Mouse (Mus musculus) hindbrain, embryonic 11.5 days (tissue): Measurements from ENCODE around the gene Rassf1. TPM values are rescaled to one million over a fixed set of nuclear protein-coding genes. Genes with fewer than 3 reads are reported as not detected.

Experiments
- ATAC-seq: fragments of 200-750 bp; cut with Nextera tagmentation; 2 replicates; pipeline ENCODE4 v1.8.0; 2017; ENCODE audit warnings: mild to moderate bottlenecking, moderate TSS enrichment, moderate library complexity; ENCODE audit not compliant: low FRiP score
- DNase-seq: peaks from one replicate; pipeline ENCODE4 v3.0.0-alpha.2; 2015; ENCODE audit warnings: low spot score
- H3K27ac ChIP-seq: fragments of 300-500 bp; sonication (generic); 2 replicates; pipeline ENCODE4 v1.5.1; 2014; ENCODE audit warnings: mild to moderate bottlenecking, low read depth, low read length
- H3K27me3 ChIP-seq: fragments of 300-500 bp; sonication (generic); 2 replicates; pipeline ENCODE4 v1.6.1; 2014; ENCODE audit warnings: mild to moderate bottlenecking, low read length, moderate library complexity, mixed read lengths; ENCODE audit not compliant: control insufficient read depth, insufficient read depth
- H3K36me3 ChIP-seq: fragments of 300-500 bp; sonication (generic); 2 replicates; pipeline ENCODE4 v1.6.1; 2014; ENCODE audit warnings: mild to moderate bottlenecking, low read length, moderate library complexity, mixed read lengths; ENCODE audit not compliant: control insufficient read depth, insufficient read depth
- H3K4me1 ChIP-seq: fragments of 300-500 bp; sonication (generic); replicated peaks from 2 replicates; pipeline ENCODE4 v1.6.1; 2014; ENCODE audit warnings: low read length, mixed read lengths; ENCODE audit not compliant: control insufficient read depth, insufficient read depth
- H3K4me2 ChIP-seq: fragments of 300-500 bp; sonication (generic); replicated peaks from 2 replicates; pipeline ENCODE4 v1.6.1; 2014; ENCODE audit warnings: mild to moderate bottlenecking, low read depth, low read length
- H3K4me3 ChIP-seq: fragments of 300-500 bp; sonication (generic); 2 replicates; pipeline ENCODE4 v1.5.1; 2014; ENCODE audit warnings: low read depth, low read length
- H3K9ac ChIP-seq: fragments of 300-500 bp; sonication (generic); 2 replicates; pipeline ENCODE4 v1.6.1; 2014; ENCODE audit warnings: low read depth, low read length
- H3K9me3 ChIP-seq: fragments of 300-500 bp; sonication (generic); 2 replicates; pipeline ENCODE4 v1.6.1; 2016; ENCODE audit warnings: low read length; ENCODE audit not compliant: control insufficient read depth
- WGBS: fragments of 180-500 bp; shearing (Covaris S2); extraction: QIAGEN DNeasy Blood & Tissue Kit; methylation state at CpG from one replicate; pipeline ENCODE4 v1.1.7; 2014; 5-methylcytosine and 5-hydroxymethylcytosine counted together
- polyA plus RNA-seq: library from polyadenylated mRNA; unstranded; fragments of >200 nt; fragmentation: Nextera tagmentation; extraction: Ambion mirVana; gene quantifications from 2 replicates; pipeline ENCODE4 v1.2.1, GENCODE M21; 2014

Gene Rassf1
- 39.7 and 41.2 TPM in 2 replicates for polyA plus RNA-seq

- peaks cover 22% of the 10 kb centered on the region; the same call in 1 of the 2 replicates for H3K4me1 ChIP-seq
- WGBS: under 1% methylated on average over 63 of the region's 63 CpGs
- H3K27me3 ChIP-seq: peaks cover 35% of the 10 kb centered on the region
- DNase-seq (peak; percentile 70), ATAC-seq (no peak)
- no peaks in the 10 kb centered on the region for H3K9me3 ChIP-seq
- H3K4me2 ChIP-seq: peak within 1 kb of the TSS; percentile 67
- H3K9ac ChIP-seq: peak within 1 kb of the TSS; percentile 55
- no peaks in the 10 kb centered on the region for H3K36me3 ChIP-seq
- no peak within 1 kb of the TSS for H3K27ac ChIP-seq
- H3K4me3 ChIP-seq: peak within 1 kb of the TSS; percentile 36
These were observed at the start of gene Rassf1 for GRCm38 (mm10) chr9:107551117-107551889. Rassf1 (plus strand) TSS chr9:107551555.

GRCm38 (mm10) chr9:107502131-107502846 lies 49.1 kb upstream of the Rassf1 start:
- Histone ChIP-seq H3K27me3 (no peaks in the 10 kb centered on the region), H3K36me3 (no peaks in the 10 kb centered on the region), H3K9ac (no peak overlapping the region), H3K4me3 (no peak overlapping the region), H3K9me3 (no peaks in the 10 kb centered on the region), H3K27ac (no peak overlapping the region), H3K4me1 (peaks cover 2% of the 10 kb centered on the region; the same call in 1 of the 2 replicates), H3K4me2 (no peak overlapping the region)
- WGBS: 91% methylated on average over 12 of the region's 12 CpGs
- DNase-seq (no peak), ATAC-seq (no peak)

- Histone ChIP-seq H3K9ac (no peak overlapping the region), H3K27me3 (no peaks in the 10 kb centered on the region), H3K4me1 (peaks cover 2% of the 10 kb centered on the region; the same call in 1 of the 2 replicates), H3K27ac (no peak overlapping the region), H3K9me3 (no peaks in the 10 kb centered on the region), H3K4me2 (no peak overlapping the region), H3K4me3 (no peak overlapping the region), H3K36me3 (no peaks in the 10 kb centered on the region)
- ATAC-seq: peak; percentile 54; the same call in 1 of the 2 replicates
- WGBS: 74% methylated on average over 19 of the region's 19 CpGs
- DNase-seq: no peak
These were observed 46.5 kb upstream of the Rassf1 start for GRCm38 (mm10) chr9:107504662-107505537.

GRCm38 (mm10) chr9:107508266-107508665 lies 43.1 kb upstream of the Rassf1 start:
- no peaks in the 10 kb centered on the region for H3K9me3 ChIP-seq
- 63% methylated on average over 10 of the region's 10 CpGs for WGBS
- no peak for ATAC-seq
- H3K4me1 ChIP-seq: peaks cover 3% of the 10 kb centered on the region; the same call in 1 of the 2 replicates
- H3K9ac ChIP-seq: no peak overlapping the region
- H3K36me3 ChIP-seq: no peaks in the 10 kb centered on the region
- H3K4me3 ChIP-seq: no peak overlapping the region
- H3K27ac ChIP-seq: no peak overlapping the region
- no peak for DNase-seq
- H3K4me2 ChIP-seq: no peak overlapping the region
- no peaks in the 10 kb centered on the region for H3K27me3 ChIP-seq

GRCm38 (mm10) chr9:107510384-107511100 lies 40.8 kb upstream of the Rassf1 start:
- H3K4me3 ChIP-seq: no peak overlapping the region
- ATAC-seq (no peak), DNase-seq (no peak)
- no peaks in the 10 kb centered on the region for H3K36me3 ChIP-seq
- 0 out of 2 replicates have a peak, but pooled peaks cover 2% of the 10 kb centered on the region for H3K4me1 ChIP-seq
- WGBS: 88% methylated on average over 14 of the region's 14 CpGs
- no peak overlapping the region for H3K9ac ChIP-seq
- no peaks in the 10 kb centered on the region for H3K9me3 ChIP-seq
- no peaks in the 10 kb centered on the region for H3K27me3 ChIP-seq
- H3K27ac ChIP-seq: peak overlapping the region; percentile 74
- no peak overlapping the region for H3K4me2 ChIP-seq

- ATAC-seq (no peak), DNase-seq (no peak)
- H3K9ac ChIP-seq: no peak overlapping the region
- 62% methylated on average over 8 of the region's 8 CpGs for WGBS
- H3K27me3 ChIP-seq: no peaks in the 10 kb centered on the region
- 0 out of 2 replicates have a peak, but pooled peaks cover 2% of the 10 kb centered on the region for H3K4me1 ChIP-seq
- no peaks in the 10 kb centered on the region for H3K36me3 ChIP-seq
- no peaks in the 10 kb centered on the region for H3K9me3 ChIP-seq
- H3K4me2 ChIP-seq: no peak overlapping the region
- no peak overlapping the region for H3K4me3 ChIP-seq
- peak overlapping the region; percentile 74 for H3K27ac ChIP-seq
These were observed 39.9 kb upstream of the Rassf1 start for GRCm38 (mm10) chr9:107511436-107511835.

- no peaks in the 10 kb centered on the region for H3K9me3 ChIP-seq
- H3K9ac ChIP-seq: no peak overlapping the region
- H3K27me3 ChIP-seq: no peaks in the 10 kb centered on the region
- no peak overlapping the region for H3K4me3 ChIP-seq
- H3K27ac ChIP-seq: peak overlapping the region; percentile 74
- no peak overlapping the region for H3K4me2 ChIP-seq
- ATAC-seq (peak; percentile 18; the same call in 1 of the 2 replicates), DNase-seq (no peak)
- 57% methylated on average over 16 of the region's 16 CpGs for WGBS
- H3K4me1 ChIP-seq: 0 out of 2 replicates have a peak, but pooled peaks cover 2% of the 10 kb centered on the region
- H3K36me3 ChIP-seq: no peaks in the 10 kb centered on the region
These were observed 39.0 kb upstream of the Rassf1 start for GRCm38 (mm10) chr9:107512326-107512725.
